Mouse (Mus musculus) CH12.LX (cell line): ENCODE measurements at regions not wholly inside any gene's neighbourhood (a gene's known extent, or its start where the extent isn't known, plus 50 kb on each side); places are given as distances from the start of the nearest gene placed in this dataset.

Experiments used
- DNase-seq: peaks from one replicate; pipeline ENCODE4 v3.0.0-alpha.2; 2013; ENCODE audit errors: extremely low read depth
- H3K27ac ChIP-seq: 2 replicates; pipeline ENCODE4 v1.5.1; 2012; ENCODE audit warnings: low read depth, mild to moderate bottlenecking, control low read depth, moderate library complexity; ENCODE audit not compliant: insufficient read depth
- H3K27me3 ChIP-seq: replicated peaks from 2 replicates; pipeline ENCODE3; 2012; ENCODE audit warnings: inconsistent platforms
- H3K36me3 ChIP-seq, 2 experiments: replicated peaks in 1 of 2; 2 replicates each; pipeline versions ENCODE3 to v1.6.1; 2012; ENCODE audit warnings: inconsistent platforms in 1 of 2, low read length in 1 of 2, mild to moderate bottlenecking in 1 of 2, mixed read lengths in 1 of 2, moderate library complexity in 1 of 2; ENCODE audit not compliant: control insufficient read depth in 1 of 2, insufficient read depth in 1 of 2
- H3K4me1 ChIP-seq, 2 experiments: 2 replicates each; pipeline ENCODE4 v1.6.1; 2012; ENCODE audit warnings: inconsistent platforms in 1 of 2, moderate library complexity in 1 of 2; ENCODE audit not compliant: insufficient read depth in 2 of 2, control insufficient read depth in 1 of 2
- H3K4me2 ChIP-seq: 2 replicates; pipeline ENCODE4 v1.6.1; 2012; ENCODE audit warnings: low read depth, mild to moderate bottlenecking, control low read depth; ENCODE audit not compliant: poor library complexity, insufficient read depth, severe bottlenecking
- H3K4me3 ChIP-seq, 3 experiments: fragments of 150-350 bp in 1 of 3; sonication (generic) in 1 of 3; replicated peaks in 1 of 3; 2 replicates each; pipeline versions ENCODE3 to v1.5.1; 2011 to 2012; ENCODE audit warnings: low read depth in 2 of 3, low read length in 2 of 3, mild to moderate bottlenecking in 2 of 3, moderate library complexity in 2 of 3, control low read depth in 1 of 3, improper control_type of control experiment in 1 of 3, inconsistent platforms in 1 of 3, mixed read lengths in 1 of 3; ENCODE audit not compliant: poor library complexity in 1 of 3
- H3K79me2 ChIP-seq: replicated peaks from 2 replicates; pipeline ENCODE4 v1.6.1; 2012; ENCODE audit warnings: mild to moderate bottlenecking, moderate library complexity; ENCODE audit not compliant: control insufficient read depth, poor library complexity, insufficient read depth, severe bottlenecking; ENCODE audit errors: extremely low read depth
- H3K9ac ChIP-seq: 2 replicates; pipeline ENCODE4 v1.6.1; 2012; ENCODE audit warnings: low read depth, mild to moderate bottlenecking, control low read depth, moderate library complexity; ENCODE audit not compliant: insufficient read depth
- H3K9me3 ChIP-seq: replicated peaks from 2 replicates; pipeline ENCODE3; 2012; ENCODE audit warnings: low read length, inconsistent platforms, mixed read lengths
- BHLHE40 ChIP-seq: IDR thresholded peaks from 2 replicates; pipeline ENCODE4 v1.6.1; 2011; ENCODE audit warnings: mild to moderate bottlenecking, low read depth, low read length, improper control_type of control experiment
- CHD1 ChIP-seq: IDR thresholded peaks from 2 replicates; pipeline ENCODE4 v1.6.1; 2012; ENCODE audit warnings: low read depth, low read length, improper control_type of control experiment, inconsistent platforms
- CHD2 ChIP-seq: IDR thresholded peaks from 2 replicates; pipeline ENCODE4 v1.6.1; 2011; ENCODE audit warnings: low read length, improper control_type of control experiment
- CTCF ChIP-seq, 2 experiments: IDR thresholded peaks in 1 of 2; conservative IDR thresholded peaks in 1 of 2; 2 replicates each; pipeline ENCODE4 v1.5.1; 2011 to 2012; ENCODE audit warnings: low read depth in 2 of 2, low read length in 2 of 2, improper control_type of control experiment in 1 of 2, inconsistent platforms in 1 of 2, mild to moderate bottlenecking in 1 of 2, moderate library complexity in 1 of 2
- E2F4 ChIP-seq: IDR thresholded peaks from 2 replicates; pipeline ENCODE4 v1.6.1; 2011; ENCODE audit warnings: low read depth, low read length, improper control_type of control experiment; ENCODE audit not compliant: insufficient replicate concordance
- ELF1 ChIP-seq: IDR thresholded peaks from 2 replicates; pipeline ENCODE4 v1.6.1; 2014; ENCODE audit warnings: low read depth, mild to moderate bottlenecking, inconsistent platforms, low read length, improper control_type of control experiment
- EP300 ChIP-seq: IDR thresholded peaks from 2 replicates; pipeline ENCODE4 v1.6.1; 2011; ENCODE audit warnings: low read length, improper control_type of control experiment
- GABPA ChIP-seq: IDR thresholded peaks from 2 replicates; pipeline ENCODE4 v1.6.1; 2012; ENCODE audit warnings: low read depth, low read length, improper control_type of control experiment, inconsistent platforms; ENCODE audit not compliant: insufficient replicate concordance
- JUN ChIP-seq: IDR thresholded peaks from 2 replicates; pipeline ENCODE4 v1.6.1; 2011; ENCODE audit warnings: low read depth, mild to moderate bottlenecking, low read length, improper control_type of control experiment, moderate library complexity; ENCODE audit not compliant: insufficient read depth
- JUND ChIP-seq: conservative IDR thresholded peaks from 2 replicates; pipeline ENCODE4 v1.6.1; 2011; ENCODE audit warnings: low read depth, low read length, improper control_type of control experiment
- KAT2A ChIP-seq: IDR thresholded peaks from 2 replicates; pipeline ENCODE4 v1.6.1; 2012; ENCODE audit warnings: low read length, improper control_type of control experiment, inconsistent platforms; ENCODE audit not compliant: insufficient replicate concordance
- MAFK ChIP-seq: IDR thresholded peaks from 2 replicates; pipeline ENCODE4 v1.6.1; 2011; ENCODE audit warnings: low read length, improper control_type of control experiment; ENCODE audit not compliant: insufficient replicate concordance
- MAX ChIP-seq: IDR thresholded peaks from 2 replicates; pipeline ENCODE4 v1.6.1; 2011; ENCODE audit warnings: low read length, improper control_type of control experiment
- MAZ ChIP-seq: IDR thresholded peaks from 2 replicates; pipeline ENCODE4 v1.6.1; 2012; ENCODE audit warnings: low read depth, mild to moderate bottlenecking, inconsistent platforms, low read length, improper control_type of control experiment, moderate library complexity
- MYC ChIP-seq: IDR thresholded peaks from 2 replicates; pipeline ENCODE4 v1.6.1; 2011; ENCODE audit warnings: low read depth, mild to moderate bottlenecking, improper control_type of control experiment, low read length
- NELFE ChIP-seq: IDR thresholded peaks from 2 replicates; pipeline ENCODE4 v1.6.1; 2011; ENCODE audit warnings: low read depth, low read length, improper control_type of control experiment
- RAD21 ChIP-seq: IDR thresholded peaks from 2 replicates; pipeline ENCODE4 v1.6.1; 2011; ENCODE audit warnings: low read depth, mild to moderate bottlenecking, low read length, improper control_type of control experiment, moderate library complexity
- RCOR1 ChIP-seq: conservative IDR thresholded peaks from 2 replicates; pipeline ENCODE4 v1.6.1; 2012; ENCODE audit warnings: low read depth, mild to moderate bottlenecking, inconsistent platforms, low read length, improper control_type of control experiment
- SMC3 ChIP-seq: IDR thresholded peaks from 2 replicates; pipeline ENCODE4 v1.6.1; 2011; ENCODE audit warnings: low read depth, low read length, improper control_type of control experiment
- TBP ChIP-seq: conservative IDR thresholded peaks from 2 replicates; pipeline ENCODE4 v1.6.1; 2011; ENCODE audit warnings: low read depth, low read length, improper control_type of control experiment
- TCF12 ChIP-seq: IDR thresholded peaks from 2 replicates; pipeline ENCODE4 v1.6.1; 2014; ENCODE audit warnings: low read depth, mild to moderate bottlenecking, inconsistent platforms, low read length, improper control_type of control experiment
- USF1 ChIP-seq: IDR thresholded peaks from 2 replicates; pipeline ENCODE4 v1.6.1; 2014; ENCODE audit warnings: low read depth, mild to moderate bottlenecking, inconsistent platforms, low read length, improper control_type of control experiment
- USF2 ChIP-seq: conservative IDR thresholded peaks from 2 replicates; pipeline ENCODE4 v1.6.1; 2011; ENCODE audit warnings: low read depth, low read length, improper control_type of control experiment
- ZC3H11A ChIP-seq: IDR thresholded peaks from 2 replicates; pipeline ENCODE4 v1.6.1; 2012; ENCODE audit warnings: low read depth, mild to moderate bottlenecking, inconsistent platforms, low read length, improper control_type of control experiment
- ZKSCAN1 ChIP-seq: IDR thresholded peaks from 2 replicates; pipeline ENCODE4 v1.6.1; 2012; ENCODE audit warnings: low read depth, inconsistent platforms, low read length, improper control_type of control experiment, borderline replicate concordance
- dilution Hi-C: fragments of 300-500 bp; cut with MboI; formaldehyde crosslinking; loops from 2 replicates; pipeline ENCODE4 v1.14.3; 2020; ENCODE audit warnings: low sequenced_read_pairs; ENCODE audit not compliant: extremely low pct_unique_long_range_greater_than_20kb, extremely low pct_ligation_motif_present
- in situ Hi-C: fragments of 300-500 bp; cut with MboI; formaldehyde crosslinking; loops from 3 replicates; pipeline ENCODE4 v1.14.3; 2019; ENCODE audit warnings: low sequenced_read_pairs, low pct_ligation_motif_present, low pct_unique_long_range_greater_than_20kb, mixed read lengths

- no peak for DNase-seq
- Histone ChIP-seq H3K9ac (no peak overlapping the region), H3K4me3 (no peak overlapping the region), H3K79me2 (no peaks in the 10 kb centered on the region), H3K4me1 (no peaks in the 10 kb centered on the region), H3K9me3 (no peaks in the 10 kb centered on the region), H3K27ac (no peak overlapping the region), H3K36me3 (no peaks in the 10 kb centered on the region), H3K4me2 (no peak overlapping the region), H3K27me3 (no peaks in the 10 kb centered on the region)
- in situ Hi-C loops: no loop called here
- dilution Hi-C loops: no loop called here
- TF ChIP-seq ZC3H11A: no peak
- no peak for TF ChIP-seq GABPA
- TF ChIP-seq MYC: no peak
- TF ChIP-seq EP300: no peak
- TF ChIP-seq JUND: no peak
- no peak for TF ChIP-seq ELF1
- TF ChIP-seq USF1: no peak
- no peak for TF ChIP-seq MAFK
- TF ChIP-seq MAX: no peak
- TF ChIP-seq RAD21: no peak
- TF ChIP-seq MAZ: no peak
- no peak for TF ChIP-seq CHD1
- no peak for TF ChIP-seq E2F4
- no peak for TF ChIP-seq TCF12
- no peak for TF ChIP-seq JUN
Measured at GRCm38 (mm10) chr14:68367696-68368095, 926.4 kb downstream of the Synb start.

GRCm38 (mm10) chr14:68363892-68364291 is 930.2 kb downstream of the Synb start:
- no peak overlapping the region for H3K4me3 ChIP-seq
- no peaks in the 10 kb centered on the region for H3K79me2 ChIP-seq
- H3K4me2 ChIP-seq: no peak overlapping the region
- TF ChIP-seq JUN: no peak
- TF ChIP-seq RCOR1: no peak
- no peak for TF ChIP-seq ZKSCAN1
- TF ChIP-seq ZC3H11A: no peak
- TF ChIP-seq BHLHE40: no peak
- TF ChIP-seq SMC3: no peak
- TF ChIP-seq USF2: no peak
- TF ChIP-seq NELFE: no peak
- no peak for TF ChIP-seq KAT2A
- no peak for TF ChIP-seq USF1
- TF ChIP-seq JUND: no peak
- no peak for TF ChIP-seq CTCF (conservative IDR thresholded peaks at IDR 0.05 in 1 of 2, IDR thresholded peaks at IDR 0.05 in 1 of 2; ENCODE audit: low read depth in 2 of 2, low read length in 2 of 2)
- TF ChIP-seq CHD2: no peak
- TF ChIP-seq TBP: no peak
- TF ChIP-seq, all 38 proteins: peak for 0
- Histone ChIP-seq H3K9me3 (no peaks in the 10 kb centered on the region), H3K36me3 (no peaks in the 10 kb centered on the region), H3K27ac (no peak overlapping the region), H3K27me3 (no peaks in the 10 kb centered on the region), H3K4me1 (no peaks in the 10 kb centered on the region), H3K9ac (no peak overlapping the region)
- in situ Hi-C loops: no loop called here
- dilution Hi-C loops: no loop called here
- DNase-seq: no peak
